Mouse (Mus musculus): Measurements from ENCODE around the gene Fam219a. TPM values are rescaled to one million over a fixed set of nuclear protein-coding genes. Genes with fewer than 3 reads are reported as not detected.

Fam219a gene
- polyA plus RNA-seq, 1 experiment from 2014 or later = 2.0 TPM

GRCm38 (mm10) chr4:41470684-41471383, 98.5 kb downstream of the Fam219a start:
- no peak for DNase-seq (ENCODE audit: low spot score)
- no peak for ATAC-seq (replicated peaks; ENCODE audit: low FRiP score)
- Histone ChIP-seq H3K27ac (ENCODE audit: low read depth, low read length) (no peak overlapping the region), H3K9me3 (ENCODE audit: control insufficient read depth, low read length) (no peaks in the 10 kb centered on the region), H3K9ac (ENCODE audit: low read depth, low read length) (no peak overlapping the region), H3K36me3 (ENCODE audit: control insufficient read depth, insufficient read depth, low read length) (no peaks in the 10 kb centered on the region), H3K4me3 (ENCODE audit: low read depth, low read length) (no peak overlapping the region), H3K27me3 (replicated peaks; ENCODE audit: control insufficient read depth, insufficient read depth, low read length) (no peaks in the 10 kb centered on the region), H3K4me2 (no peak overlapping the region), H3K4me1 (replicated peaks; ENCODE audit: control insufficient read depth, insufficient read depth, low read length) (no peaks in the 10 kb centered on the region)
- WGBS = 62% methylated on average over 5 of the region's 5 CpGs

- ATAC-seq (replicated peaks; ENCODE audit: low FRiP score) = no peak
- Histone ChIP-seq H3K27me3 (replicated peaks; ENCODE audit: control insufficient read depth, insufficient read depth, low read length) (no peaks in the 10 kb centered on the region), H3K9me3 (ENCODE audit: control insufficient read depth, low read length) (no peaks in the 10 kb centered on the region), H3K4me3 (ENCODE audit: low read depth, low read length) (no peak overlapping the region), H3K4me2 (no peak overlapping the region), H3K4me1 (replicated peaks; ENCODE audit: control insufficient read depth, insufficient read depth, low read length) (no peaks in the 10 kb centered on the region), H3K27ac (ENCODE audit: low read depth, low read length) (no peak overlapping the region), H3K36me3 (ENCODE audit: control insufficient read depth, insufficient read depth, low read length) (no peaks in the 10 kb centered on the region), H3K9ac (ENCODE audit: low read depth, low read length) (no peak overlapping the region)
- WGBS = 62% methylated on average over 7 of the region's 7 CpGs
- DNase-seq (ENCODE audit: low spot score) = no peak
Observed at GRCm38 (mm10) chr4:41470051-41470683, 99.2 kb downstream of the Fam219a start.

- Histone ChIP-seq H3K4me2 (no peak overlapping the region), H3K9me3 (ENCODE audit: control insufficient read depth, low read length) (no peaks in the 10 kb centered on the region), H3K9ac (ENCODE audit: low read depth, low read length) (no peak overlapping the region), H3K4me3 (ENCODE audit: low read depth, low read length) (no peak overlapping the region), H3K27ac (ENCODE audit: low read depth, low read length) (no peak overlapping the region), H3K4me1 (replicated peaks; ENCODE audit: control insufficient read depth, insufficient read depth, low read length) (no peaks in the 10 kb centered on the region), H3K27me3 (replicated peaks; ENCODE audit: control insufficient read depth, insufficient read depth, low read length) (no peaks in the 10 kb centered on the region), H3K36me3 (ENCODE audit: control insufficient read depth, insufficient read depth, low read length) (no peaks in the 10 kb centered on the region)
- 70% methylated on average over 10 of the region's 10 CpGs for WGBS
- DNase-seq (ENCODE audit: low spot score) (no peak), ATAC-seq (replicated peaks; ENCODE audit: low FRiP score) (no peak)
Observed at GRCm38 (mm10) chr4:41469199-41469598, 100.1 kb downstream of the Fam219a start.

DNA sequence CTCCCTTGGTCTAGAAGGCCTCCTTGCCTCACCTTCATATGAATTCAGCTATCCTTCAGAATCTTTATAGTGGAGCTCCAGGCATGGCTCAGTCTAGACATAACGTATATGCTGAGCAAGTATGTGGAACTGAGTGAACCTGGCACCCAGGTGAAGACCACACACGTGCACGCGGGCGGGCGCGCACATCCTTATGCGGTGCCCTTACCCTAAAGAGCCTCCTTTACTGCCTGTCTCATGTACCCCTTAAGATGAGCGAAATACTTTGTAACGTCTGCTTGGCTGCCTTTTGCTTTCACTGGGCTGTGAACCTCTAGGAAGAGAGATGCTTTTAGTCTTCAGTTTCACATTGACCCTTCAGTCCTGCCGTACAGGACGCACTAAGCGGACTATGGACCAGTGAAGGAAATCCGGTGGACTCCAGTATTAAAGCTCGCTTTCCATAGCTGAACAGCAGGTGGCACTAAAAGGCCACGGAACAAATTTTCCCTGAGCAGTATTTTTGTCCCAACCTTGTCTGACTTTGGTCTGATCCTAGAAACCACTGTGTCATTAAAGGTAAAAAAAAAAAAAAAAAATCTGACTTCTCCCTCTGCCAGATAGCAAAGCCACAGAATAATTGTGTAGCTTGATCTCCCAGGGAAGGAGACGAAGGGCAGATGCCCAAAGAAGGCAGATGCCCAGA, 100.8 kb downstream of the Fam219a start:
- H3K9me3 ChIP-seq (ENCODE audit: control insufficient read depth, low read length) = no peaks in the 10 kb centered on the region
- DNase-seq (ENCODE audit: low spot score) = peak; percentile 35
- no peaks in the 10 kb centered on the region for H3K27me3 ChIP-seq (replicated peaks; ENCODE audit: control insufficient read depth, insufficient read depth, low read length)
- H3K36me3 ChIP-seq (ENCODE audit: control insufficient read depth, insufficient read depth, low read length) = no peaks in the 10 kb centered on the region
- H3K27ac ChIP-seq (ENCODE audit: low read depth, low read length) = no peak overlapping the region
- no peaks in the 10 kb centered on the region for H3K4me1 ChIP-seq (replicated peaks; ENCODE audit: control insufficient read depth, insufficient read depth, low read length)
- no peak overlapping the region for H3K9ac ChIP-seq (ENCODE audit: low read depth, low read length)
- 56% methylated on average over 17 of the region's 17 CpGs for whole genome bisulfite sequencing
- no peak for ATAC-seq (replicated peaks; ENCODE audit: low FRiP score)
- H3K4me2 ChIP-seq = no peak overlapping the region
- H3K4me3 ChIP-seq (ENCODE audit: low read depth, low read length) = no peak overlapping the region

Other genes with a start within 250 kb of the Fam219a start
- 37.1 and 38.3 TPM in 2 replicates for gene Ubap1, start 220.5 kb downstream of the Fam219a start, polyA plus RNA-seq (2014; fragmentation: Nextera tagmentation; extraction: Ambion mirVana)
- gene Kif24, start 104.7 kb downstream of the Fam219a start, polyA plus RNA-seq (2014; fragmentation: Nextera tagmentation; extraction: Ambion mirVana) = 6.2 and 8.6 TPM in 2 replicates
- 45.5 and 49.0 TPM in 2 replicates for gene Nudt2, start 104.4 kb downstream of the Fam219a start, polyA plus RNA-seq (2014; fragmentation: Nextera tagmentation; extraction: Ambion mirVana)
- 1.5 TPM in 2 replicates for gene AI464131, start 66.5 kb downstream of the Fam219a start, polyA plus RNA-seq (2014; fragmentation: Nextera tagmentation; extraction: Ambion mirVana)
- gene 1110017D15Rik, start 52.2 kb downstream of the Fam219a start, polyA plus RNA-seq (2014; fragmentation: Nextera tagmentation; extraction: Ambion mirVana) = 0.43 TPM in 1 of 2 replicates, not detected in the other
- gene Dnaic1, start 237 bp upstream of the Fam219a start, polyA plus RNA-seq (2014; fragmentation: Nextera tagmentation; extraction: Ambion mirVana) = 1.6 TPM in 2 replicates
- 3.7 and 3.8 TPM in 2 replicates for gene Enho, start 70.8 kb upstream of the Fam219a start, polyA plus RNA-seq (2014; fragmentation: Nextera tagmentation; extraction: Ambion mirVana)
- 5.2 and 6.0 TPM in 2 replicates for gene Cntfr, start 127.6 kb upstream of the Fam219a start, polyA plus RNA-seq (2014; fragmentation: Nextera tagmentation; extraction: Ambion mirVana)
- 66.8 and 72.9 TPM in 2 replicates for gene Il11ra1, start 130.5 kb upstream of the Fam219a start, polyA plus RNA-seq (2014; fragmentation: Nextera tagmentation; extraction: Ambion mirVana)
- 67.8 and 71.2 TPM in 2 replicates for gene Rpp25l, start 144.0 kb upstream of the Fam219a start, polyA plus RNA-seq (2014; fragmentation: Nextera tagmentation; extraction: Ambion mirVana)
- 107 and 118 TPM in 2 replicates for gene Dctn3, start 153.6 kb upstream of the Fam219a start, polyA plus RNA-seq (2014; fragmentation: Nextera tagmentation; extraction: Ambion mirVana)
- gene Arid3c, start 161.6 kb upstream of the Fam219a start, polyA plus RNA-seq (2014; fragmentation: Nextera tagmentation; extraction: Ambion mirVana) = not detected in 2 replicates
- gene Galt, start 185.7 kb upstream of the Fam219a start, polyA plus RNA-seq (2014; fragmentation: Nextera tagmentation; extraction: Ambion mirVana) = 40.7 and 45.8 TPM in 2 replicates
- gene Sigmar1, start 186.6 kb upstream of the Fam219a start, polyA plus RNA-seq (2014; fragmentation: Nextera tagmentation; extraction: Ambion mirVana) = 87.5 and 90.5 TPM in 2 replicates
- gene Ccl27a, start 204.7 kb upstream of the Fam219a start, polyA plus RNA-seq (2014; fragmentation: Nextera tagmentation; extraction: Ambion mirVana) = 14.4 TPM in 2 replicates